Mouse (Mus musculus) bone marrow, adult 2 months (tissue): Measurements from ENCODE around the gene Plekha4. TPM values are rescaled to one million over a fixed set of nuclear protein-coding genes. Genes with fewer than 3 reads are reported as not detected.

ENCODE experiments used
- H3K27ac ChIP-seq: fragments of 200-500 bp; 2 replicates; pipeline ENCODE4 v1.5.1; 2012; ENCODE audit warnings: low read depth, mild to moderate bottlenecking, control low read depth, inconsistent platforms, low read length; ENCODE audit not compliant: control insufficient read depth, poor library complexity, insufficient read depth
- H3K4me1 ChIP-seq: fragments of 200-500 bp; 2 replicates; pipeline ENCODE4 v1.6.1; 2011; ENCODE audit warnings: low read length; ENCODE audit not compliant: control insufficient read depth, insufficient read depth
- H3K4me3 ChIP-seq: fragments of 200-500 bp; replicated peaks from 2 replicates; pipeline ENCODE3; 2011; ENCODE audit warnings: mild to moderate bottlenecking, low read depth, low read length, control low read depth; ENCODE audit not compliant: control insufficient read depth
- CTCF ChIP-seq: fragments of 200-500 bp; IDR thresholded peaks from 2 replicates; pipeline ENCODE4 v1.5.1; 2011; ENCODE audit warnings: low read length, control low read depth; ENCODE audit not compliant: control insufficient read depth, insufficient read depth
- POLR2A ChIP-seq: fragments of 200-500 bp; IDR thresholded peaks from 2 replicates; pipeline ENCODE4 v1.6.1; 2011; ENCODE audit warnings: low read depth, mild to moderate bottlenecking, control low read depth, low read length, borderline replicate concordance; ENCODE audit not compliant: control insufficient read depth
- WGBS: fragments of 180-500 bp; shearing (Covaris S2); methylation state at CpG from one replicate; pipeline ENCODE4 v1.1.7; 2018; 5-methylcytosine and 5-hydroxymethylcytosine counted together
- polyA plus RNA-seq: library from polyadenylated mRNA; stranded (reverse); fragments of >200 nt; gene quantifications from 2 replicates; pipeline ENCODE4 v1.2.4, GENCODE M21; 2011; ENCODE audit warnings: low replicate concordance; ENCODE audit not compliant: missing spikeins, insufficient read depth, insufficient read length

The Plekha4 gene
- polyA plus RNA-seq, 1 experiment, result 8.9 TPM

DNA sequence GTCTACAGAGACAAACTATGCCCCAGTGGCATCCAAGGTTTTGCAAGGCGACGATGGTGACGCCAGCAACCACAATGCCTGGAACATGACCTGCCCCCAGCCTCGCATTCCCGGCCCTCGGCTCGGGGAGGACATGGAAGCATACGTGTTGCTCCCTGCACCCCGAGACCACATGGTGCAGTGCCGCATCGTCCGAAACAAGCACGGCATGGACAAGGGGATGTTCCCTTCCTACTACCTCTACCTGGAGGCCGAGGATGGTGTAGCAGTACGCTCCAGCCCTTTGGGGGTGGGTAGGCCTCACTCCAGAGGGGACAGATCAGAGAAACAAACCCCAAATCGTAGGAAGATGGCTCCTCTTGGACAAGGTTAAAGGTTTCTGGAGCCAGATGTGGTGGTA lies 7.5 kb upstream of the Plekha4 start:
- H3K4me1 ChIP-seq, result peaks cover 1% of the 10 kb centered on the region; the same call in 1 of the 2 replicates
- no peak for TF ChIP-seq CTCF
- TF ChIP-seq POLR2A, result no peak
- no peak overlapping the region for H3K27ac ChIP-seq
- WGBS, result 92% methylated on average over 16 of the region's 16 CpGs
- H3K4me3 ChIP-seq, result no peak overlapping the region

DNA sequence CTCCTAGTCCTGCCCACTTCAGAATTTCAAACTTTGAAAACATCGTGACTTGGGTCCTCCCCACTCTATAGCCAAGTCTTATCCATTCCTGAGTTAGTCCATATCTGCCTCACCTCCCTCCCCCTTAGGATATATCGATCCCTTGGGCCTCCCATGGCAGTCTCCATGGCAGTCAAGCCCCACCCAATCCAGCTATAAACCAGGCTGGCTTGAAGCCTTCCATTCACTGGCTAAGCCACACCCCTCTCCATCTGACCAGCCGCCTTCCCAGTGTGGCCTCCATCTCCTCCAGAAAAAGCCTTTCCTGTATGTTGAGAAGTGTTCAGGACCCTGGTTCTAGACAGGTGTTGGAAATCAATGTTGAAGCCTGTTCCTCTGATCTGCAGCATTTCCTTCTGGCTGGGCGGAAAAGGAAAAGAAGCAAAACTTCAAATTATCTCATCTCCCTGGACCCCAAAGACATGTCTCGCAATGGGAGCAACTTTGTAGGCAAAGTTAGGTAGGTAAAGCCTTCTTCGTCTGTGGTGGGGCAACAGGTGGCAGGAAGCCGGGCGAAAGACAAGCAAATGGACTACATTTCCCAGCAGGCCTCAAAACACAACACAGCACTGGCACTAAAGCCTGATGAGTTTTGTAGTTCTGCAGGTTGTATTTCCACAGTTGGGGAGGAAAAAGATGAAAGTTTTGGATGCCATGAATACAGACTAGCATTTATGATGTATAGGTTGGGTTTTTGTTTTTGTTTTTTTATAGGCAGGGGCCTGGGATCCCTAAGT lies 6.6 kb upstream of the Plekha4 start:
- Histone ChIP-seq H3K4me1 (peaks cover 1% of the 10 kb centered on the region; the same call in 1 of the 2 replicates), H3K27ac (no peak overlapping the region), H3K4me3 (no peak overlapping the region)
- WGBS, result 70% methylated on average over 8 of the region's 8 CpGs
- TF ChIP-seq CTCF, result no peak
- no peak for TF ChIP-seq POLR2A

GRCm38 (mm10) chr7:45520605-45521004 lies 5.5 kb upstream of the Plekha4 start:
- no peak overlapping the region for H3K4me3 ChIP-seq
- H3K27ac ChIP-seq, result no peak overlapping the region
- H3K4me1 ChIP-seq, result peaks cover 1% of the 10 kb centered on the region; the same call in 1 of the 2 replicates
- 88% methylated on average over 7 of the region's 7 CpGs for WGBS
- TF ChIP-seq CTCF, result no peak
- TF ChIP-seq POLR2A, result no peak

DNA sequence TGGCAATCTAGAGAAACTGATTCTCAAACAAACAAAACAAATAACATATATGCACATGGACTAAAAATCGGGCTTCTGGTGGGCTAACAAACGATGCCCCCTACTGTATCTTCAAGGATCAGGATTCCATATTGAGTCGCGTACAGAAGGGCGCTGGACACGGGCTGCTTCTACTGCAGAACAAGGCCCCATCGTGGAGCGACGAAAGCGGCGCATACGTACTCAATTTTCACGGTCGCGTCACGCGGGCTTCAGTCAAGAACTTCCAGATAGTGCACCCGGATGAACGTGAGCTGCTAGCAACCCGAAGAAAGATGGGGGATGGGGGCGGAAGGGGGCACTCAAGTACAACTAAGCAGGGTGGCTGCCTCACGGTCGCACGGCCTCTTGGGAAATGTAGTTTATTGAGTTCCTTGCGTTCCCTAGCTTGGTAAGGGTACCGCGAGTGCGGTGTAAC lies 4.4 kb upstream of the Plekha4 start:
- peak overlapping the region; percentile 81 for H3K27ac ChIP-seq
- TF ChIP-seq CTCF (peak; percentile 16; the same call in 1 of the 2 replicates), POLR2A (0 out of 2 replicates have a peak, but pooled peaks have one; percentile 27)
- WGBS, result under 1% methylated on average over 28 of the region's 28 CpGs
- peak overlapping the region; percentile 83 for H3K4me3 ChIP-seq
- peaks cover 1% of the 10 kb centered on the region; the same call in 1 of the 2 replicates for H3K4me1 ChIP-seq

DNA sequence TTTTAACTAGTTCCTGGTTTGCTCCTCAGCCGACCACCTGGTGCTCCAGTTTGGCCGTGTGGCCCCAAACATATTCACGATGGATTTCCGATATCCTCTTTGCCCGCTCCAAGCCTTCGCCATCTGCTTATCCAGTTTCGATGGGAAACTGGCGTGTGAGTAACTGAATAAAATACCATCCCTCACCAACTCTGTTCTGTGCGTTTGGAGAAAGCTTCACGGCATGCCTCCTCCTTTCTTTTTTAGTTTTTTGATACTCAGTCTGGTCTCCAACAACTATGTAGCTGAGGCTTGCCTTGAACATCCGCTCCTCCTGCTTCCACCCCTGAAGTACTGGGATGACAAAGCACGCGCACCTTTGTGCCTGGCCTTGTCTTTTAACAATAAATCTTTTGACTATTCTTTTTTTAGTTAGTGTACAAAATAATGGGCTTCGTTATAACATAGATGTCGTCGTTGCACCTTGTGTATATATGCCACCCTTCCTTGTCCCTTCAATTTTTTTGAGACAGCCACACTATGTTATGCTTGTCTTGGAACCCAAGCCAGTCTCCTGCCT lies 3.9 kb upstream of the Plekha4 start:
- WGBS, result 59% methylated on average over 16 of the region's 16 CpGs
- no peak for TF ChIP-seq POLR2A
- no peak for TF ChIP-seq CTCF
- Histone ChIP-seq H3K4me3 (peak overlapping the region; percentile 83), H3K27ac (0 out of 2 replicates have a peak overlapping the region, but pooled peaks have one; percentile 13), H3K4me1 (peaks cover 1% of the 10 kb centered on the region; the same call in 1 of the 2 replicates)

- WGBS, result 78% methylated on average over 18 of the region's 18 CpGs
Measured at GRCm38 (mm10) chr7:45522957-45523676, 3.0 kb upstream of the Plekha4 start.

DNA sequence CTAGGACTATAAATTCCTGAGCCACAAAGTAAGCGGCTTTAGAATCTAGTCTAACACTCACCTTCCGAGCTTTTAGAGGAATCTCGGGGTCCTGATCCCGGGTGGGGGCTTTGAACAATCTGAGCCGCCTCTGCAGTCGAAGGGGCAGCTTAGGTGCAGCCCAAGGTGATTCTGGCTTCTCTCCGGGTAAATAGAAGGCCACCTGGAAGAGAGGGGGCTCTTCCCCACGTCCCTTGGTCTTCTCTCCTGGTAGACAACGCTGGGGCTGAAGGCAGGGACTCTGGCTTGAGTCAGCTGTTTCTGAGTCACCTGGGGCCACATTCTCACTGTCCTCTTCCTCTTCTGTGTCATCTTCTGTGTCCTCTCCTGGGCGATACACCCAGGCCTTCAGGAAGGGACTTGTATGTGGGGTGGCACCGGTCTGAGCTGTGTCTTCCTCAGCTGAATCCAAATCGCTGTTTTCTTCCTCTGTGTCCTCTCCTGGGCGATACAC lies 2.4 kb upstream of the Plekha4 start:
- peak overlapping the region; percentile 80 for H3K4me3 ChIP-seq
- H3K4me1 ChIP-seq, result peaks cover 1% of the 10 kb centered on the region; the same call in 1 of the 2 replicates
- WGBS, result 74% methylated on average over 13 of the region's 13 CpGs

More at GRCm38 (mm10) chr7:45522957-45523676, 3.0 kb upstream of the Plekha4 start:
- Histone ChIP-seq H3K27ac (peak overlapping the region; percentile 74), H3K4me1 (peaks cover 1% of the 10 kb centered on the region; the same call in 1 of the 2 replicates), H3K4me3 (peak overlapping the region; percentile 89)
- TF ChIP-seq CTCF, result no peak
- peak; percentile 27; the same call in 1 of the 2 replicates for TF ChIP-seq POLR2A

More for the DNA sequence above, 2.4 kb upstream of the Plekha4 start:
- H3K27ac ChIP-seq, result peak overlapping the region; percentile 74
- no peak for TF ChIP-seq POLR2A
